In genomic region chr2:31998443-31998842, GRCm38 (mm10) we compare ENCODE assay signal across 14 mouse cellular contexts. TPM values are rescaled to one million over a fixed set of nuclear protein-coding genes. Genes with fewer than 3 reads are reported as not detected.
DNase-seq lines count a peak whose midpoint lies in the region; ATAC-seq and TF ChIP-seq lines count a peak whose summit lies in the region.
"Had no signal": no experiment of that assay in that cellular context is flagged by ENCODE, and none has a peak within 500 bp of the region (broad histone marks: within the 10 kb centered on the region; RNA-seq: fewer than 3 reads in every experiment).

No protein-coding gene starts in this region.

- peaks cover 72% of the 10 kb centered on the region for H3K36me3 ChIP-seq in liver, postnatal 0 days (replicated peaks; ENCODE audit: insufficient read depth, low read length)
- peaks cover 54% of the 10 kb centered on the region for H3K36me3 ChIP-seq in liver, embryonic 11.5 days (ENCODE audit: control insufficient read depth, insufficient read depth, low read length)
- H3K36me3 ChIP-seq in ES-E14 (ENCODE audit: control insufficient read depth, insufficient read depth, low read length, poor library complexity, severe bottlenecking), result peaks cover 56% of the 10 kb centered on the region

- no peaks in the 10 kb centered on the region for H3K9me3 ChIP-seq in liver, postnatal 0 days (ENCODE audit: low read length)
- no peaks in the 10 kb centered on the region for H3K9me3 ChIP-seq in liver, embryonic 11.5 days (ENCODE audit: control insufficient read depth, low read length)
- no peaks in the 10 kb centered on the region for H3K9me3 ChIP-seq in ES-E14 (ENCODE audit: control insufficient read depth, insufficient read depth, low read depth, low read length)
- H3K9me3 ChIP-seq: embryonic facial prominence, embryonic 10.5 days; intestine, embryonic 15.5 days; liver, embryonic 13.5 days had no signal

- no peak overlapping the region for H3K9ac ChIP-seq in liver, postnatal 0 days (replicated peaks)
- no peak overlapping the region for H3K9ac ChIP-seq in liver, embryonic 11.5 days (ENCODE audit: low read depth, low read length)
- H3K9ac ChIP-seq in ES-E14 (ENCODE audit: insufficient read depth, low read depth, low read length, poor library complexity, severe bottlenecking), result no peak overlapping the region
- H3K9ac ChIP-seq: intestine, embryonic 15.5 days; liver, embryonic 13.5 days had no signal

- no peak for TF ChIP-seq EP300 in liver, postnatal 0 days (IDR thresholded peaks at IDR 0.05; ENCODE audit: low read depth)

- H3K27me3 ChIP-seq in liver, postnatal 0 days (ENCODE audit: insufficient read depth, low read length), result no peaks in the 10 kb centered on the region
- H3K27me3 ChIP-seq in liver, embryonic 11.5 days (replicated peaks; ENCODE audit: control insufficient read depth, insufficient read depth, low read length), result no peaks in the 10 kb centered on the region
- H3K27me3 ChIP-seq: intestine, embryonic 15.5 days; liver, embryonic 13.5 days had no signal

- H3K4me3 ChIP-seq in liver, postnatal 0 days (ENCODE audit: low read depth, low read length), result no peak overlapping the region
- no peak overlapping the region for H3K4me3 ChIP-seq in liver, embryonic 11.5 days (ENCODE audit: low read depth, low read length)
- H3K4me3 ChIP-seq in ES-E14 (ENCODE audit: insufficient read depth in 1 of 2, low read depth in 1 of 2, low read length in 2 of 2, poor library complexity in 1 of 2, severe bottlenecking in 1 of 2), result no peak overlapping the region
- H3K4me3 ChIP-seq: embryonic facial prominence, embryonic 10.5 days; intestine, embryonic 15.5 days; liver, embryonic 13.5 days had no signal

- no peak for DNase-seq in liver, postnatal 0 days
- no peak for DNase-seq in liver, embryonic 11.5 days (ENCODE audit: low spot score)
- no peak for DNase-seq in ES-E14 (ENCODE audit: low read depth, low spot score)
- peak; percentile 6 for DNase-seq in c-Kit-positive CD71-negative TER-119-negative erythroid progenitor cells, embryonic 14.5 days (ENCODE audit: low read depth)
- DNase-seq in thymus, postnatal 14 days, result peak; percentile 64
- no peak for DNase-seq in urinary bladder, postnatal 36 days (ENCODE audit: low spot score in 2 of 2)
- no peak for DNase-seq in cerebellum, adult 9-10 months
- DNase-seq: adrenal gland, postnatal 14 days; cerebellum, adult 11-12 months; heart, postnatal 36 days; liver, embryonic 13.5 days had no signal

- in situ Hi-C loops in ES-E14 (cut with MboI; ENCODE audit: low sequenced_read_pairs in 2 of 2, unreplicated experiment in 2 of 2), result no loop called here

- no peak overlapping the region for H3K27ac ChIP-seq in liver, postnatal 0 days (ENCODE audit: low read depth)
- H3K27ac ChIP-seq in liver, embryonic 11.5 days (ENCODE audit: low read depth, low read length), result no peak overlapping the region
- H3K27ac ChIP-seq in ES-E14 (ENCODE audit: insufficient read depth, low read depth, low read length, poor library complexity, severe bottlenecking), result no peak overlapping the region
- H3K27ac ChIP-seq: embryonic facial prominence, embryonic 10.5 days; intestine, embryonic 15.5 days; liver, embryonic 13.5 days; macrophage had no signal

- TF ChIP-seq CTCF in liver, postnatal 0 days (IDR thresholded peaks at IDR 0.05; ENCODE audit: low read depth), result peak; percentile 35

- ATAC-seq in liver, postnatal 0 days, result no peak
- no peak for ATAC-seq in liver, embryonic 11.5 days (replicated peaks; ENCODE audit: low FRiP score)
- ATAC-seq: intestine, embryonic 15.5 days had no signal

- WGBS in liver, postnatal 0 days (ENCODE audit: insufficient replicate concordance), result 80% methylated on average over 2 of the region's 2 CpGs
- 67% methylated on average over 2 of the region's 2 CpGs for WGBS in liver, embryonic 11.5 days

- no peak overlapping the region for H3K4me2 ChIP-seq in liver, postnatal 0 days (ENCODE audit: low read depth, low read length)
- no peak overlapping the region for H3K4me2 ChIP-seq in liver, embryonic 11.5 days
- H3K4me2 ChIP-seq: intestine, embryonic 15.5 days; liver, embryonic 13.5 days had no signal

- no peaks in the 10 kb centered on the region for H3K4me1 ChIP-seq in liver, postnatal 0 days (ENCODE audit: insufficient read depth)
- H3K4me1 ChIP-seq in liver, embryonic 11.5 days (replicated peaks; ENCODE audit: control insufficient read depth, insufficient read depth, low read length), result no peaks in the 10 kb centered on the region
- no peaks in the 10 kb centered on the region for H3K4me1 ChIP-seq in ES-E14 (ENCODE audit: control insufficient read depth in 2 of 2, insufficient read depth in 2 of 2, low read length in 2 of 2, poor library complexity in 1 of 2)
- H3K4me1 ChIP-seq: embryonic facial prominence, embryonic 10.5 days; intestine, embryonic 15.5 days; liver, embryonic 13.5 days had no signal

TF ChIP-seq in ES-E14, 5 proteins besides CTCF, POLR2A, EP300 and RAD21:
- TF ChIP-seq ZNF384 (IDR thresholded peaks at IDR 0.05; ENCODE audit: low read depth, low read length), result peak; percentile 41; the same call in 1 of the 2 replicates
- no peak for TF ChIP-seq MAFK (IDR thresholded peaks at IDR 0.05; ENCODE audit: insufficient read depth, low read depth, low read length)

RNA-seq across cellular contexts. Expression of gene Nup214, which starts 24.2 kb away (rescaled TPM):
- polyA plus RNA-seq in liver, postnatal 0 days (2015; fragmentation: Nextera tagmentation; extraction: Ambion mirVana), result 20.8 and 31.2 TPM in 2 replicates
- 88.0 and 90.6 TPM in 2 replicates for polyA plus RNA-seq in liver, embryonic 11.5 days (2014; fragmentation: Nextera tagmentation; extraction: Ambion mirVana)
- total RNA-seq in ES-E14 (2012; rRNA removed), result 74.3 and 77.0 TPM in 2 replicates

RNA-seq across cellular contexts. Expression of gene Aif1l, which starts 48.5 kb away (rescaled TPM):
- 0.39 and 0.94 TPM in 2 replicates for polyA plus RNA-seq in liver, postnatal 0 days (2015; fragmentation: Nextera tagmentation; extraction: Ambion mirVana)
- polyA plus RNA-seq in liver, embryonic 11.5 days (2014; fragmentation: Nextera tagmentation; extraction: Ambion mirVana), result 14.8 and 15.6 TPM in 2 replicates
- 17.6 and 48.5 TPM in 2 replicates for total RNA-seq in ES-E14 (2012; rRNA removed)
- polyA plus RNA-seq: macrophage had no signal

Comparison
In these comparisons a context has a peak if more than half of its experiments do, and no peak if none do; other contexts are left out.
1. DNase-seq: peak in c-Kit-positive CD71-negative TER-119-negative erythroid progenitor cells, embryonic 14.5 days (single experiment) and thymus, postnatal 14 days (single experiment); none in liver, postnatal 0 days (single experiment), liver, embryonic 11.5 days (single experiment), ES-E14 (single experiment), urinary bladder, postnatal 36 days (0 of 2) and cerebellum, adult 9-10 months (single experiment).